Mouse (Mus musculus) kidney, postnatal 0 days (tissue): ENCODE results near the gene Adam1b. TPM values are rescaled to one million over a fixed set of nuclear protein-coding genes. Genes with fewer than 3 reads are reported as not detected.

Source experiments
- ATAC-seq: fragments of 200-750 bp; cut with Nextera tagmentation; replicated peaks from 2 replicates; pipeline ENCODE4 v1.8.0; 2017; ENCODE audit warnings: low read depth, moderate number of reproducible peaks, moderate TSS enrichment, moderate library complexity; ENCODE audit not compliant: low FRiP score
- DNase-seq: peaks from one replicate; pipeline ENCODE4 v3.0.0-alpha.2; 2016; ENCODE audit warnings: low spot score
- H3K27ac ChIP-seq: fragments of 300-500 bp; sonication (generic); 2 replicates; pipeline ENCODE4 v1.5.1; 2014; ENCODE audit warnings: mild to moderate bottlenecking
- H3K27me3 ChIP-seq: fragments of 300-500 bp; sonication (generic); 2 replicates; pipeline ENCODE4 v1.6.1; 2014; ENCODE audit warnings: low read length, mixed read lengths; ENCODE audit not compliant: insufficient read depth
- H3K36me3 ChIP-seq: fragments of 300-500 bp; sonication (generic); 2 replicates; pipeline ENCODE4 v1.6.1; 2014; ENCODE audit warnings: low read length, mixed read lengths; ENCODE audit not compliant: insufficient read depth
- H3K4me1 ChIP-seq: fragments of 300-500 bp; sonication (generic); replicated peaks from 2 replicates; pipeline ENCODE4 v1.6.1; 2014; ENCODE audit warnings: antibody characterized with exemption, low read length, mixed read lengths; ENCODE audit not compliant: insufficient read depth
- H3K4me2 ChIP-seq: fragments of 300-500 bp; sonication (generic); 2 replicates; pipeline ENCODE4 v1.6.1; 2014; ENCODE audit warnings: mild to moderate bottlenecking, low read length, moderate library complexity, mixed read lengths
- H3K4me3 ChIP-seq: fragments of 300-500 bp; sonication (generic); replicated peaks from 2 replicates; pipeline ENCODE4 v1.5.1; 2014; ENCODE audit warnings: low read depth, low read length
- H3K9ac ChIP-seq: fragments of 300-500 bp; sonication (generic); 2 replicates; pipeline ENCODE4 v1.6.1; 2014; ENCODE audit warnings: low read depth, low read length
- H3K9me3 ChIP-seq: fragments of 300-500 bp; sonication (generic); replicated peaks from 2 replicates; pipeline ENCODE4 v1.6.1; 2016; ENCODE audit warnings: low read length, inconsistent platforms, mixed read lengths
- CTCF ChIP-seq: IDR thresholded peaks from 2 replicates; pipeline ENCODE4 v1.5.1; 2016; ENCODE audit warnings: antibody characterized with exemption, low read depth, mild to moderate bottlenecking, moderate library complexity
- WGBS: fragments of 180-500 bp; shearing (Covaris S2); extraction: QIAGEN DNeasy Blood & Tissue Kit; methylation state at CpG from one replicate; pipeline ENCODE4 v1.1.7; 2014; 5-methylcytosine and 5-hydroxymethylcytosine counted together
- polyA plus RNA-seq: library from polyadenylated mRNA; unstranded; fragments of >200 nt; fragmentation: Nextera tagmentation; extraction: Ambion mirVana; gene quantifications from 2 replicates; pipeline ENCODE4 v1.2.1, GENCODE M21; 2015

Gene Adam1b
- polyA plus RNA-seq, 1 experiment from 2014 or later = 0.12 TPM

DNA sequence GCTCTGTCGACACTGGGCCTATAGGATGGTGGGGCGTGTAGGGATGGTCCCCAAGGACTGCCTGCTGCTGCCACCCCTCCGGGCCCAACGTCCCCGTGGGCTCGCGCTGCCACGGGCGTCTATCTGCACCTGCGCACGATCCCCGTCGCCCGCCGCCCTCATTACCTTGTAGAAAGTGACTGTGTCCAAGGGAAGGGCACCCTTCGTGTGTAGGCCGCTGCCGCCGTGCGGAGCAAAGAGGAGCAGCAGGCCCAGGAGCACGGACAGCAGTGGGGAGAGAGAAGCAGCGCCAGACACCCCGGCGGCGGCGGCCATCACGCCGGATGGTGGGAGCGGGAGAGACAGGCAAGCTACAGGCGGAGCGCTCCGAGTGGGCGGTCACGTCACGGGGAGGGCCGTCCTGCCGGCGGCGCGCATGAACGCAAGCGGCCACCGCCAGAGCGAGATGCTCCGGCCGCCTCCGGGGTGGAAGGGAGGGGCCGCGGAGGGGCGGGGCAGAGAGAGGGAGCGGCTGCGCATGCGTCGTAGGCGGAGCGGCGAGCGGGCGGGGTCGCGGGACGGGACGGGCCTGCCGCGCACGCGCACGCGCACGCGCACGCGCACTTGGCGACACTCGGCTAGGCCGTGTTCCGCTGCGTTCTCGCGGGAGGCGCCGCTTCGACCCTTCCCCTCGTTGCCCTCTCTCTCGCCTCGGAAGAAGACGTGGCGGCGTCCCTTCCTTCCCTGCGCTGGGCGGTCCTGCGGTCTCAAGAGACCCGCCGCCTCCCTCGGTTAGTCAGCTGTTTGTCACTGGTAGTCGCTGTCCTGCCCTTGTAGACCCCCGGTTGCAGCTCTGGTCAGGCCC is 51.0 kb downstream of the Adam1b start, which contains the start of gene Erp29:
Erp29 (minus strand) TSS at position 481 of the 844 bp plus-strand sequence.
- Histone ChIP-seq H3K9ac (peak within 1 kb of the TSS; percentile 90), H3K27me3 (no peaks in the 10 kb centered on the region), H3K27ac (peak within 1 kb of the TSS; percentile 97), H3K9me3 (no peaks in the 10 kb centered on the region), H3K4me1 (peaks cover 18% of the 10 kb centered on the region), H3K36me3 (peaks cover 3% of the 10 kb centered on the region), H3K4me2 (peak within 1 kb of the TSS; percentile 92), H3K4me3 (peak within 1 kb of the TSS; percentile 91)
- peak; percentile 33; the same call in 1 of the 2 replicates for TF ChIP-seq CTCF
- ATAC-seq (peak; percentile 91), DNase-seq (peak; percentile 98)
- under 1% methylated on average over 72 of the region's 97 CpGs for WGBS

DNA sequence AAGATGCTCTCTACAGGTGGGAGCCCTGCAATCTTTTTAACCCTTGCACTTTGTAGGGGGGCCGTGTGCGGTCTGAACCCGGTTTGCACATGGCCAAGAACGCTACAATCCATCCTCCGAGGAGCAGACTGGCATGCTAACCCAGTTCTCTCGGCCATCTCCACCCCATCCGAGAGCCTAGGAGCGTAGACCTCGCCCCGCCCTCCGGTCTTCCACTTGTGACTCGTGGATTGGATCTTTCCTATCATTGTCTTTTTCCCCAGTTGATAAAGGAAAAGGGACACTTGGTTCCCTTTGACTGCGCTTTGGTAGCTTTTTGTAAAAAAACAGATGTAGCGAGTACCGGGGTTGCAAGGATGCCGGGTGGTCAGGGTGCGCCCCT is 51.6 kb downstream of the Adam1b start, which contains the start of gene Tmem116:
Tmem116 (plus strand) TSS at position 250 of the 382 bp plus-strand sequence.
- DNase-seq (peak; percentile 40), ATAC-seq (no peak)
- Histone ChIP-seq H3K4me1 (peaks cover 18% of the 10 kb centered on the region), H3K4me3 (peak within 1 kb of the TSS; percentile 91), H3K9ac (peak within 1 kb of the TSS; percentile 90), H3K9me3 (no peaks in the 10 kb centered on the region), H3K27ac (peak within 1 kb of the TSS; percentile 97), H3K27me3 (no peaks in the 10 kb centered on the region), H3K36me3 (peaks cover 9% of the 10 kb centered on the region), H3K4me2 (peak within 1 kb of the TSS; percentile 92)
- TF ChIP-seq CTCF = no peak
- WGBS = 0% methylated on average over 17 of the region's 17 CpGs

DNA sequence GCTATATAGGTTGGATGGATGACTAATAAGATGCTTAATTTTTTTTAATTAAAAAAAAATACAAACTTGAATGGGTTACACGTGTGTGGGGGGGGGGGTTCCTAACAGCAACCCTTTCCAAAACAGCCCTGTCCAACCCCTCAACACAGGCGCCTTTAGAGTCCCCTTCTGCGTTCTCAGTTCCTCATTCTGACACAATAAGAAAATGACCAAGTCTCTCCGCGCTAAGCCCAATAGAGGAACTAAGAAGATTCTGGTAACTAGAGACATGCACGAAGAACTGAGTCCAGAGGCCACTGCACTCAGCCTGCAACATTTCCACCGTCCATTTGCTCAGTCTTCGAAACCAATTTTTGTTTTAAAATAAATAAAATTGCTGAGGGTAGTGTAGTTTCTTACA is 52.0 kb downstream of the Adam1b start:
- Histone ChIP-seq H3K9me3 (no peaks in the 10 kb centered on the region), H3K4me1 (peaks cover 18% of the 10 kb centered on the region), H3K4me3 (peak overlapping the region; percentile 91), H3K9ac (peak overlapping the region; percentile 90), H3K36me3 (peaks cover 13% of the 10 kb centered on the region), H3K27ac (peak overlapping the region; percentile 97; the same call in 1 of the 2 replicates), H3K27me3 (no peaks in the 10 kb centered on the region), H3K4me2 (peak overlapping the region; percentile 92)
- DNase-seq = peak; percentile 25
- no peak for TF ChIP-seq CTCF
- 13% methylated on average over 8 of the region's 8 CpGs for WGBS
- no peak for ATAC-seq

DNA sequence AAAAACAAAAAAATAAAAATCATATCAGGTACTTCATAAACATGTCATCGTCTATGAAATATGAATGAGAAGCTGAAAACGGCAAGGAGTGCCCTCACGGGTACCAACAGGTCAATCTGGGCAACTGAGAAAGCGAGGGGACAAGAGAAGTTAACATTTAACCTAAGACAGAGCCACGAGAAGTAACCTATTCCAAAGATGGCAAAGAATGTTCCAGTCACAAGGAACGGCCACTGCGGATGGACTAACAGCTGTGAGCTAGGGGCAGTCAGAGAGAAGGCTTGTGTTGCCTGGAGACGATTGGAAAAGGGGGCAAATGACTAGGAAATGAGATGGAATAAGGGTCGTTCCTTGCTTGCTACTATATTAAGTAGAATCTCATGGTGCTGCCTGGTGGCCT is 52.8 kb downstream of the Adam1b start:
- Histone ChIP-seq H3K27me3 (no peaks in the 10 kb centered on the region), H3K4me1 (peaks cover 18% of the 10 kb centered on the region), H3K4me2 (no peak overlapping the region), H3K9me3 (no peaks in the 10 kb centered on the region), H3K36me3 (peaks cover 17% of the 10 kb centered on the region), H3K4me3 (no peak overlapping the region), H3K27ac (no peak overlapping the region), H3K9ac (no peak overlapping the region)
- 63% methylated on average over 9 of the region's 9 CpGs for WGBS
- TF ChIP-seq CTCF = no peak
- ATAC-seq (no peak), DNase-seq (no peak)

Other genes starting within 250 kb of the Adam1b start
- 47.3 and 54.6 TPM in 2 replicates for gene Trafd1, start 117.8 kb downstream of the Adam1b start, polyA plus RNA-seq
- gene Naa25, start 105.5 kb downstream of the Adam1b start, polyA plus RNA-seq = 24.4 and 29.6 TPM in 2 replicates
- 32.7 and 36.8 TPM in 2 replicates for gene Tmem116, start 51.5 kb downstream of the Adam1b start, polyA plus RNA-seq
- 190 and 195 TPM in 2 replicates for gene Erp29, start 50.9 kb downstream of the Adam1b start, polyA plus RNA-seq
- 0.72 and 1.0 TPM in 2 replicates for gene Adam1a, start 42.0 kb upstream of the Adam1b start, polyA plus RNA-seq
- 0.32 TPM in 1 of 2 replicates, not detected in the other for gene Gm42878, start 42.0 kb upstream of the Adam1b start, polyA plus RNA-seq
- gene Mapkapk5, start 42.5 kb upstream of the Adam1b start, polyA plus RNA-seq = 35.5 and 40.2 TPM in 2 replicates
- gene Aldh2, start 90.4 kb upstream of the Adam1b start, polyA plus RNA-seq = 203 and 226 TPM in 2 replicates
- gene Acad12, start 115.5 kb upstream of the Adam1b start, polyA plus RNA-seq = 3.8 and 5.0 TPM in 2 replicates
- gene Acad10, start 157.1 kb upstream of the Adam1b start, polyA plus RNA-seq = 7.6 and 8.2 TPM in 2 replicates
- 37.3 and 39.2 TPM in 2 replicates for gene Brap, start 157.1 kb upstream of the Adam1b start, polyA plus RNA-seq
- gene Atxn2, start 207.9 kb upstream of the Adam1b start, polyA plus RNA-seq = 53.7 and 68.5 TPM in 2 replicates